Mouse (Mus musculus) intestine, embryonic 15.5 days (tissue): ENCODE data around the gene Gm10031. TPM values are rescaled to one million over a fixed set of nuclear protein-coding genes. Genes with fewer than 3 reads are reported as not detected.
"Not testable (repeated sequence)": the region's sequence is repeated elsewhere in the genome, so short reads cannot be mapped to it uniquely, and the experiment has no call there.

ENCODE experiments used
- ATAC-seq: fragments of 200-750 bp; cut with Nextera tagmentation; 2 replicates; pipeline ENCODE4 v1.8.0; 2017; ENCODE audit warnings: moderate TSS enrichment, moderate library complexity
- H3K27ac ChIP-seq: fragments of 300-500 bp; sonication (generic); 2 replicates; pipeline ENCODE4 v1.5.1; 2015; ENCODE audit warnings: mild to moderate bottlenecking, inconsistent platforms
- H3K27me3 ChIP-seq: fragments of 300-500 bp; sonication (generic); replicated peaks from 2 replicates; pipeline ENCODE4 v1.6.1; 2015; ENCODE audit warnings: inconsistent platforms
- H3K36me3 ChIP-seq: fragments of 300-500 bp; sonication (generic); 2 replicates; pipeline ENCODE4 v1.6.1; 2015; ENCODE audit warnings: inconsistent platforms
- H3K4me1 ChIP-seq: fragments of 300-500 bp; sonication (generic); replicated peaks from 2 replicates; pipeline ENCODE4 v1.6.1; 2015; ENCODE audit warnings: inconsistent platforms
- H3K4me2 ChIP-seq: fragments of 300-500 bp; sonication (generic); replicated peaks from 2 replicates; pipeline ENCODE4 v1.6.1; 2015; ENCODE audit warnings: mild to moderate bottlenecking, inconsistent platforms
- H3K4me3 ChIP-seq: fragments of 300-500 bp; sonication (generic); replicated peaks from 2 replicates; pipeline ENCODE4 v1.5.1; 2015; ENCODE audit warnings: inconsistent platforms
- H3K9ac ChIP-seq: fragments of 300-500 bp; sonication (generic); 2 replicates; pipeline ENCODE4 v1.6.1; 2015; ENCODE audit warnings: inconsistent platforms
- H3K9me3 ChIP-seq: fragments of 300-500 bp; sonication (generic); 2 replicates; pipeline ENCODE4 v1.6.1; 2016; ENCODE audit warnings: inconsistent platforms
- WGBS: fragments of 180-500 bp; shearing (Covaris S2); methylation state at CpG from one replicate; pipeline ENCODE4 v1.1.7; 2015; 5-methylcytosine and 5-hydroxymethylcytosine counted together
- polyA plus RNA-seq: library from polyadenylated mRNA; unstranded; fragments of >200 nt; fragmentation: Nextera tagmentation; extraction: Ambion mirVana; gene quantifications from 2 replicates; pipeline ENCODE4 v1.2.1, GENCODE M21; 2015

Gene Gm10031
- polyA plus RNA-seq = 0.37 and 0.62 TPM in 2 replicates

DNA sequence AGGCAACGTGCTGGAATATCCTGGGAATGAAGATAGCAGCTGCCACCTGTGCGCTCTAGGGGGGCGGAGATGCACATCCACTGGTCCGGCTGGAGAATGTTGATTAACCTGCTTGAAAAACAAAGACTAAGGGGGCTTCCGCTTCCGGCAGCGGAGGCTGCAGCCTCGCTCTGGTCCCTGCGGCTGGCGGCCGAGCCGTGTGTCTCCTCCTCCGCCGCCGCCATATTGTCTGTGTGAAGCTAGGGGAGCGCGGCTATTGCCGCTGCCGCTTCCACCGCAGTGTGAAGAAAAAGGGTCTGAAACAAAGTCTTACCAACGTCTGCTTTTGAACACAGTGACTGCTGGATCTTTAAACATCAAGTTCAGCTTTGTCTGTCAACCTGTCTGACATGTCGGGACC lies at the start of gene Gm10031:
TSS of gene Gm10031 (plus strand) at position 171 of the 400 bp plus-strand sequence.
- ATAC-seq = peak; percentile 63; the same call in 1 of the 2 replicates
- H3K4me2 ChIP-seq, H3K27ac ChIP-seq, H3K4me1 ChIP-seq, H3K27me3 ChIP-seq, H3K36me3 ChIP-seq, H3K9me3 ChIP-seq, H3K9ac ChIP-seq, H3K4me3 ChIP-seq: not testable (repeated sequence)
- 93% methylated on average over 22 of the region's 22 CpGs for WGBS

- H3K4me2 ChIP-seq = no peak overlapping the region
- H3K36me3 ChIP-seq = no peaks in the 10 kb centered on the region
- no peaks in the 10 kb centered on the region for H3K27me3 ChIP-seq
- no peak overlapping the region for H3K9ac ChIP-seq
- H3K27ac ChIP-seq = no peak overlapping the region
- ATAC-seq = no peak
- WGBS = 62% methylated on average over 3 of the region's 3 CpGs
- H3K4me3 ChIP-seq = no peak overlapping the region
- peaks cover 9% of the 10 kb centered on the region; the same call in 1 of the 2 replicates for H3K4me1 ChIP-seq
- no peaks in the 10 kb centered on the region for H3K9me3 ChIP-seq
Observed at GRCm38 (mm10) chr1:156474854-156475253, 49.0 kb upstream of the Gm10031 start.

DNA sequence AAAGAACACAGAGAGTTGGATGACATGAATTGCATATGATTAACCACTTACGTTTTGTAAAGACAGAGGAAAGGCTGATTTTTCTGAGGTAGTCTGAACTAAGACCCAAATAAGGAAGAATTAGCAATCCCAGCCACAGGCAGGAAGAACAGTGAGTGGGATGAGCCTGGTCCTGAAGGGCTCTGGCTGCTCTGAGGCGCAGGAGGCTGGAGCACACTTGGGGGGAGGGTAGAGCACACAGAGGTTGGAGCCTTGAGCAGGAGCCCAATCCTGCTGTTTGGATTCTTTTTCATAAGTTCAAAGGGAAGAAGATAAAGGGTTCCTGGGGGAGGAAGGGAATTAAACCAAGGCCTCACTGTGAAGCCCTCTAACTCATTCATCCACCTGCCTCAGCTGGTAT lies 47.8 kb upstream of the Gm10031 start:
- Histone ChIP-seq H3K4me1 (peaks cover 9% of the 10 kb centered on the region; the same call in 1 of the 2 replicates), H3K27ac (no peak overlapping the region), H3K27me3 (no peaks in the 10 kb centered on the region), H3K4me3 (no peak overlapping the region), H3K9ac (no peak overlapping the region), H3K9me3 (no peaks in the 10 kb centered on the region), H3K36me3 (no peaks in the 10 kb centered on the region), H3K4me2 (no peak overlapping the region)
- ATAC-seq = no peak
- 39% methylated on average over 2 of the region's 2 CpGs for WGBS

DNA sequence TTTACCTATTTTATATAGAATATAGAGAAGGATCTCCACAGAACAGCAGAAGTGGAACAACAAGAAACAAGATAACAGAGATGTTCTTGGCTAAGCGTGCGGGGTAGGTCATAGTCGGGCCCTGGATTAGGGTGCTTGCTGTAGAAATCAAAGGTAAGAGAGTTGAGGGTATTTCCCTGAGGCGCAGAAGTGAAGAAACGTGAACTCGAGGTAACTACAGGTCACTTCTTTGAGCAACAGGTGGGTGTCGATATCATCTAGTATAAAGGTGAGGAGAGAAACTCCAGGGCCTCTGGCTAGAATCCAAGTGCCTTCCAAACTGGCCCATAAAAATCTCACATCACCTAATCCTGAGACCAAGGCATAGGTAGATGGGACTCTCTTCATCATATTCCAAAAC lies 47.3 kb upstream of the Gm10031 start:
- Histone ChIP-seq H3K36me3 (no peaks in the 10 kb centered on the region), H3K9ac (no peak overlapping the region)
- 55% methylated on average over 7 of the region's 7 CpGs for WGBS

DNA sequence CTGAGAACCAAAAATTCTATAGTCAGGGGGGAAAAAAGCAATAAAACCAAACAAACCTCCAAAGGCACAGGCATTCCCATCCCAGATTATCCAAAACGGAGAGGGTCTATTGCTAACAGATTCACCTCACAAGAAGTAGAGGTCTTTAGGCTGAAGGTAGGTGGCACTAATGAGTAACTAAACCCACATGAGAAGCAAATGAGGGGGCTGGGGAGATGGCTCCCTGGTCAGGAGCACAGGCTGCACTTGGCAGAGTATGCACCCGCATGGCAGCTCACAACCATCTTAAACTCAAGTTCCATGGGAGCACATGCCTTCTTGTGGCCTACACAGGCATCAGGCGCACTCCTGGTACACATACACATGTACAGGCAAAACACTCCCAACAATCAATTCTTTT lies 42.0 kb upstream of the Gm10031 start:
- H3K36me3 ChIP-seq = no peaks in the 10 kb centered on the region
- WGBS = 91% methylated on average over 3 of the region's 3 CpGs

More for the DNA sequence above, 47.3 kb upstream of the Gm10031 start:
- Histone ChIP-seq H3K9me3 (no peaks in the 10 kb centered on the region), H3K4me1 (peaks cover 6% of the 10 kb centered on the region; the same call in 1 of the 2 replicates), H3K27ac (no peak overlapping the region), H3K4me3 (no peak overlapping the region), H3K4me2 (no peak overlapping the region), H3K27me3 (no peaks in the 10 kb centered on the region)
- ATAC-seq = no peak

DNA sequence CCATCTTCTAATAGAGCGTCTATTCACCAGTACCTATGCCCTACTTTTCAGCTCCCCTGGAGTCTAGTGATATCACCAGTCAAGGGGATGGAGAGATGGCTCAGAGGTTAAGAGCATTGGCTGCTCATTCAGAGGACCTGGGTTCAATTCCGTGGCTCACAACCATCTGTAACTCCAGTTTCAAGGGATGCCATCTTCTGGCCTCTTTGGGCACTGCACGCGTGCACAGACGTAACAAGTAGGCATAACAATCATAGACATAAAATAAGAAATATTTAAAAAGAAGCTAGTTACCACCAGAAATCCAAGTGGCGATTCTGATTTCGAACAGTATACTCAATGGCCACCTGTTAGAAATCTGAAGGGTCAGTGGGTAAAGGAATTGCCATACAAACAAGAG lies 36.3 kb upstream of the Gm10031 start:
- WGBS = 94% methylated on average over 7 of the region's 7 CpGs
- H3K9ac ChIP-seq = no peak overlapping the region

More for the DNA sequence above, 42.0 kb upstream of the Gm10031 start:
- H3K4me1 ChIP-seq = no peaks in the 10 kb centered on the region
- no peak overlapping the region for H3K4me3 ChIP-seq
- ATAC-seq = no peak
- no peak overlapping the region for H3K27ac ChIP-seq
- H3K9me3 ChIP-seq = no peaks in the 10 kb centered on the region
- H3K27me3 ChIP-seq = no peaks in the 10 kb centered on the region
- no peak overlapping the region for H3K4me2 ChIP-seq
- H3K9ac ChIP-seq = no peak overlapping the region

GRCm38 (mm10) chr1:156488031-156488430 lies 35.8 kb upstream of the Gm10031 start:
- no peaks in the 10 kb centered on the region for H3K36me3 ChIP-seq
- H3K9me3 ChIP-seq = no peaks in the 10 kb centered on the region
- H3K4me1 ChIP-seq = no peaks in the 10 kb centered on the region
- H3K9ac ChIP-seq = no peak overlapping the region
- 64% methylated on average over 5 of the region's 5 CpGs for WGBS
- no peaks in the 10 kb centered on the region for H3K27me3 ChIP-seq
- H3K27ac ChIP-seq = no peak overlapping the region
- no peak overlapping the region for H3K4me2 ChIP-seq
- no peak for ATAC-seq
- H3K4me3 ChIP-seq = no peak overlapping the region

More for the DNA sequence above, 36.3 kb upstream of the Gm10031 start:
- ATAC-seq = no peak
- no peaks in the 10 kb centered on the region for H3K9me3 ChIP-seq
- H3K27ac ChIP-seq = no peak overlapping the region
- no peaks in the 10 kb centered on the region for H3K27me3 ChIP-seq
- no peak overlapping the region for H3K4me2 ChIP-seq
- H3K36me3 ChIP-seq = no peaks in the 10 kb centered on the region
- no peak overlapping the region for H3K4me3 ChIP-seq
- no peaks in the 10 kb centered on the region for H3K4me1 ChIP-seq

DNA sequence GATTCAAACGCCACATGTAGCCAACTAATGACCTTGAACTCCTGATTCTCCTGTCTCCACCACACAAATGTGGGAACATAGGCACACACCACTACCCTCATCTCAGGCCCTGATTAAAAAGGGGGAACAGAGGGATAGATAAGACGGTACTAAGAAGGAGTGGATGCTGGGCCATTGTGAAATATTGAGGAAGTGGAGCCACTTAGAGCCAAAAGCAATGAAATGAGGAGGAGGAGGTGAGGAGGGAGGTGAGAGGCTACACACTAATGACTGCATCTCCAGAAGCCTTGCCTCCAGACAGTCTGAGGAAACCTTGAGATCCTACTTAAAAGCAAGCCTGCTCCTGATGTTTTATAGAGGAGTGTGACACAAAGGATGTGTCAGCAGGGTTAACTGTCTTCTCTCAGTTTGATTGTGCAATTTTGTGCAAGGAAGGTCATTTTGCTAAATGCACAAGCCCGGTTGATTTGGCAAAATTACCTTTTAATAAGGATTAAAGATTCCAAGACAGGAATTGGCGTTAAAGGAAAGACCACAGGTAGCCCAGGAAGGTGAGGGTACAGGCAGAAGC lies 32.5 kb upstream of the Gm10031 start:
- Histone ChIP-seq H3K4me2 (no peak overlapping the region), H3K4me1 (no peaks in the 10 kb centered on the region), H3K4me3 (no peak overlapping the region), H3K9ac (no peak overlapping the region), H3K27me3 (no peaks in the 10 kb centered on the region), H3K36me3 (no peaks in the 10 kb centered on the region), H3K27ac (no peak overlapping the region), H3K9me3 (no peaks in the 10 kb centered on the region)
- WGBS = 71% methylated on average over 4 of the region's 4 CpGs
- ATAC-seq = no peak

- H3K4me3 ChIP-seq = no peak overlapping the region
- H3K4me2 ChIP-seq = no peak overlapping the region
- no peaks in the 10 kb centered on the region for H3K36me3 ChIP-seq
- H3K27ac ChIP-seq = no peak overlapping the region
- H3K27me3 ChIP-seq = no peaks in the 10 kb centered on the region
- no peaks in the 10 kb centered on the region for H3K9me3 ChIP-seq
- no peaks in the 10 kb centered on the region for H3K4me1 ChIP-seq
- WGBS = 80% methylated on average over 8 of the region's 8 CpGs
- ATAC-seq = no peak
- no peak overlapping the region for H3K9ac ChIP-seq
Observed at GRCm38 (mm10) chr1:156495025-156495424, 28.8 kb upstream of the Gm10031 start.

GRCm38 (mm10) chr1:156496910-156497309 lies 26.9 kb upstream of the Gm10031 start:
- Histone ChIP-seq H3K27me3 (no peaks in the 10 kb centered on the region), H3K4me1 (no peaks in the 10 kb centered on the region), H3K9me3 (no peaks in the 10 kb centered on the region), H3K9ac (no peak overlapping the region), H3K36me3 (no peaks in the 10 kb centered on the region), H3K4me3 (no peak overlapping the region), H3K4me2 (no peak overlapping the region), H3K27ac (no peak overlapping the region)
- no peak for ATAC-seq
- 62% methylated on average over 5 of the region's 5 CpGs for WGBS

GRCm38 (mm10) chr1:156504945-156505523 lies 18.8 kb upstream of the Gm10031 start:
- Histone ChIP-seq H3K9me3 (no peaks in the 10 kb centered on the region), H3K9ac (no peak overlapping the region), H3K27me3 (no peaks in the 10 kb centered on the region), H3K4me2 (no peak overlapping the region), H3K4me3 (no peak overlapping the region), H3K36me3 (no peaks in the 10 kb centered on the region), H3K27ac (no peak overlapping the region), H3K4me1 (no peaks in the 10 kb centered on the region)
- 78% methylated on average over 5 of the region's 5 CpGs for WGBS
- no peak for ATAC-seq

DNA sequence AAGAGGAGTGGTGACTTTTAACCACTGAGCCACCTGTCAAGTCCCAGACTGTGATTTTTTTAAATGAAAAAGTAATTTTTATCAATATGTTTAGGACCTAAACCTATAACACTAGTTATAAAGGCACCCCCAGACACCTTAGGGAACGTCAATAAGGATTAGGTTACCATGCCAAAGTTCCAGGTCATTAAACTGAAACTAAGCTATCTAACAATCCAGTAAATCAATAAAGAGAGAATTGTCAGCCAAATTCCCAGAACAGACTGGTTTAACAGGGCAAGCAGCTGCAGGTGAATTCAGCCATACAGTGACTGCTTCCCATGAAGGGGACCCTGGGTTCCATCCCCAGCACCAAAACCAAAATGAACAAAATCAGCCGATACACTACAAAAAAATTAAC lies 17.9 kb upstream of the Gm10031 start:
- Histone ChIP-seq H3K9me3 (no peaks in the 10 kb centered on the region), H3K27ac (no peak overlapping the region), H3K4me3 (no peak overlapping the region), H3K36me3 (no peaks in the 10 kb centered on the region), H3K4me1 (no peaks in the 10 kb centered on the region), H3K9ac (no peak overlapping the region), H3K4me2 (no peak overlapping the region), H3K27me3 (no peaks in the 10 kb centered on the region)
- no peak for ATAC-seq
- 73% methylated on average over 2 of the region's 2 CpGs for WGBS

DNA sequence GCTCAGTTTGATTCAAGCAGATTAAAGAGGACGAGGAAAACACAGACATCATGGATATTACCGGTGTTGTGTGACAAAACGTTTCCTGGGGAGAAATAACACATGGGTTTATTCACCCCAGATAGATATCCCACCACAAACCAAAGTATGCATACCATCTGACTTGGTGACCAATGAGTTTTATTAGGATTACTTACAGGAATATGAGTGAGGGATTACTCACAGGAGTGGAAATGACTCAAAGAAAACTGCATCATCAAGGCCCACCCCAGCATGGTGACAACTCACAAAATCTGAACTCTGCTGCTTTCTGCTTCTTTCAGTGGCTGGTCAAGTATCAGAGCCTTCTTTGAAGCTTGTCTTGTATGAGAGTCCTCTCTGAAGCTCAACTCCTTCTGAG lies 16.1 kb upstream of the Gm10031 start:
- Histone ChIP-seq H3K4me1 (no peaks in the 10 kb centered on the region), H3K27ac (no peak overlapping the region), H3K27me3 (no peaks in the 10 kb centered on the region), H3K36me3 (no peaks in the 10 kb centered on the region), H3K4me2 (no peak overlapping the region), H3K4me3 (no peak overlapping the region), H3K9me3 (no peaks in the 10 kb centered on the region), H3K9ac (no peak overlapping the region)
- 85% methylated on average over 3 of the region's 3 CpGs for WGBS
- ATAC-seq = no peak
